Mouse (Mus musculus): ENCODE data around the gene Lhfpl3.

The Lhfpl3 gene

DNA sequence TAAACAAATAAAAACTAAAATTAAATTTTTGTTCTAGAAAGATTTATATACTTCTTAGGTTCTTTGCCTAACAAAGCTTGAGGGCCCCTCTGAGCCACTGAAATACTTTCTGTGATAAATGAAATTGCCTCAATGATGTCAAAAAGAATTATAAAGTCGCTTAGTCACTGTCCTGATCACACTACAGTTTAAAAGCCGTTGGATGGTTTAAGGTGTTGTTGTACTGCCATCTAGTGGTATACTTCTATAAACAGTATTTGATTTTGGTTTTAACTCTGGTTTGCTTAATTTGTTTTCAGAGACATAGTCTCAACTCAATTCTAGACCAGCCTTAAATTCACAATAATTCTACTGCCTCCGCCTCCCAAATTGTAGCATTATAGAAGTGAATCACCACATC lies 539.0 kb downstream of the Lhfpl3 start:
- DNase-seq (ENCODE audit: extremely low spot score, low spot score), result no peak

- no peak for DNase-seq (ENCODE audit: extremely low spot score, low spot score)
Observed at GRCm38 (mm10) chr5:23289149-23289548, 543.3 kb downstream of the Lhfpl3 start.
